8 mouse cellular contexts compared by ENCODE assay signal in genomic region chr6:114642601-114643528, GRCm38 (mm10). TPM values are rescaled to one million over a fixed set of nuclear protein-coding genes. Genes with fewer than 3 reads are reported as not detected.
A peak's percentile ranks its signal among the peaks of the same experiment; 100 is the strongest.
DNase-seq lines count a peak whose midpoint lies in the region; ATAC-seq lines count a peak whose summit lies in the region.

Gene Atg7, plus strand, starts transcription at chr6:114643097.

- peak within 1 kb of the TSS; percentile 73 for H3K4me3 ChIP-seq in hindbrain, embryonic 11.5 days (ENCODE audit: low read depth, low read length)

- no peak within 1 kb of the TSS for H3K27ac ChIP-seq in hindbrain, embryonic 11.5 days (ENCODE audit: low read depth, low read length)

- H3K4me2 ChIP-seq in hindbrain, embryonic 11.5 days (replicated peaks; ENCODE audit: low read depth, low read length): peak within 1 kb of the TSS; percentile 72

- under 1% methylated on average over 38 of the region's 38 CpGs for WGBS in hindbrain, embryonic 11.5 days

- no peaks in the 10 kb centered on the region for H3K27me3 ChIP-seq in hindbrain, embryonic 11.5 days (ENCODE audit: control insufficient read depth, insufficient read depth, low read length)

- no peaks in the 10 kb centered on the region for H3K36me3 ChIP-seq in hindbrain, embryonic 11.5 days (ENCODE audit: control insufficient read depth, insufficient read depth, low read length)

- DNase-seq in MN1 (ENCODE audit: low spot score): peak; percentile 93
- DNase-seq in cerebellum, adult 9-10 months: peak; percentile 89
- DNase-seq in frontal cortex, adult 2 months (ENCODE audit: extremely low spot score in 1 of 2, low spot score in 1 of 2): peak; percentile 73 to 93
- DNase-seq in hindbrain, embryonic 11.5 days (ENCODE audit: low spot score): peak; percentile 97
- DNase-seq in layer of hippocampus, postnatal 10 days (ENCODE audit: low spot score in 2 of 2): peak; percentile 90 to 93
- peak; percentile 94 for DNase-seq in lung, postnatal 10 days
- DNase-seq in ovary, postnatal 36 days (ENCODE audit: low spot score): peak; percentile 91
- peak; percentile 94 for DNase-seq in thymus, postnatal 25 days

- ATAC-seq in hindbrain, embryonic 11.5 days (ENCODE audit: low FRiP score): peak; percentile 80

- H3K9ac ChIP-seq in hindbrain, embryonic 11.5 days (ENCODE audit: low read depth, low read length): peak within 1 kb of the TSS; percentile 75

- no peaks in the 10 kb centered on the region; the same call in 1 of the 2 replicates for H3K4me1 ChIP-seq in hindbrain, embryonic 11.5 days (replicated peaks; ENCODE audit: control insufficient read depth, insufficient read depth, low read length)

- H3K9me3 ChIP-seq in hindbrain, embryonic 11.5 days (ENCODE audit: control insufficient read depth, low read length): no peaks in the 10 kb centered on the region

RNA-seq across cellular contexts. Expression of gene Atg7, which starts in this region (rescaled TPM):
- 17.9 and 18.4 TPM in 2 replicates for polyA plus RNA-seq in frontal cortex, adult 2 months (2012; rRNA removed)
- 13.5 and 15.3 TPM in 2 replicates for polyA plus RNA-seq in hindbrain, embryonic 11.5 days (2014; fragmentation: Nextera tagmentation; extraction: Ambion mirVana)
- 10 to 100 TPM; 23.7 to 28.4 TPM for total RNA-seq in layer of hippocampus, postnatal 10 days (2021)
